Mouse (Mus musculus): ENCODE results near the gene Gxylt1. TPM values are rescaled to one million over a fixed set of nuclear protein-coding genes. Genes with fewer than 3 reads are reported as not detected.

The Gxylt1 gene
- polyA plus RNA-seq, 1 experiment from 2014 or later, result 13.6 TPM

GRCm38 (mm10) chr15:93222475-93222874 lies 52.5 kb downstream of the Gxylt1 start:
- Histone ChIP-seq H3K4me2 (no peak overlapping the region), H3K9me3 (no peaks in the 10 kb centered on the region), H3K27ac (no peak overlapping the region), H3K27me3 (no peaks in the 10 kb centered on the region), H3K36me3 (no peaks in the 10 kb centered on the region), H3K4me3 (no peak overlapping the region), H3K4me1 (no peaks in the 10 kb centered on the region), H3K9ac (no peak overlapping the region)
- ATAC-seq (ENCODE audit: insufficient number of reproducible peaks, low FRiP score, low TSS enrichment, low read depth), result no peak
- 55% methylated on average over 7 of the region's 7 CpGs for whole genome bisulfite sequencing

GRCm38 (mm10) chr15:93212617-93213016 lies 62.4 kb downstream of the Gxylt1 start:
- Histone ChIP-seq H3K9ac (no peak overlapping the region), H3K4me2 (no peak overlapping the region), H3K9me3 (no peaks in the 10 kb centered on the region), H3K36me3 (no peaks in the 10 kb centered on the region), H3K27me3 (no peaks in the 10 kb centered on the region), H3K27ac (no peak overlapping the region), H3K4me1 (no peaks in the 10 kb centered on the region), H3K4me3 (no peak overlapping the region)
- WGBS, result 93% methylated on average over 9 of the region's 9 CpGs
- ATAC-seq (ENCODE audit: insufficient number of reproducible peaks, low FRiP score, low TSS enrichment, low read depth), result no peak

GRCm38 (mm10) chr15:93204861-93205260 lies 70.1 kb downstream of the Gxylt1 start:
- no peak for ATAC-seq (ENCODE audit: insufficient number of reproducible peaks, low FRiP score, low TSS enrichment, low read depth)
- 80% methylated on average over 1 of the region's 1 CpGs for WGBS
- Histone ChIP-seq H3K27me3 (no peaks in the 10 kb centered on the region), H3K4me1 (no peaks in the 10 kb centered on the region), H3K9me3 (no peaks in the 10 kb centered on the region), H3K27ac (no peak overlapping the region), H3K36me3 (no peaks in the 10 kb centered on the region), H3K4me2 (no peak overlapping the region), H3K9ac (no peak overlapping the region), H3K4me3 (no peak overlapping the region)

GRCm38 (mm10) chr15:93201956-93202355 lies 73.0 kb downstream of the Gxylt1 start:
- H3K4me1 ChIP-seq, result no peaks in the 10 kb centered on the region
- H3K4me2 ChIP-seq, result no peak overlapping the region
- H3K9ac ChIP-seq, result no peak overlapping the region
- H3K36me3 ChIP-seq, result no peaks in the 10 kb centered on the region
- H3K9me3 ChIP-seq, result no peaks in the 10 kb centered on the region
- H3K27ac ChIP-seq, result no peak overlapping the region
- H3K27me3 ChIP-seq, result no peaks in the 10 kb centered on the region
- H3K4me3 ChIP-seq, result no peak overlapping the region
- 65% methylated on average over 5 of the region's 5 CpGs for WGBS
- no peak for ATAC-seq (ENCODE audit: insufficient number of reproducible peaks, low FRiP score, low TSS enrichment, low read depth)

- WGBS, result 48% methylated on average over 12 of the region's 12 CpGs
- ATAC-seq (ENCODE audit: insufficient number of reproducible peaks, low FRiP score, low TSS enrichment, low read depth), result no peak
- Histone ChIP-seq H3K4me3 (no peak overlapping the region), H3K4me1 (no peaks in the 10 kb centered on the region; the same call in 1 of the 2 replicates), H3K27ac (no peak overlapping the region), H3K9ac (no peak overlapping the region), H3K4me2 (no peak overlapping the region), H3K9me3 (no peaks in the 10 kb centered on the region), H3K36me3 (no peaks in the 10 kb centered on the region), H3K27me3 (no peaks in the 10 kb centered on the region)
Observed at GRCm38 (mm10) chr15:93191387-93192145, 83.4 kb downstream of the Gxylt1 start.

Other genes starting within 250 kb of the Gxylt1 start
- 58.6 and 65.7 TPM in 2 replicates for gene Yaf2, start 61.8 kb upstream of the Gxylt1 start, polyA plus RNA-seq (2015; fragmentation: Nextera tagmentation; extraction: Ambion mirVana)
- gene Zcrb1, start 123.2 kb upstream of the Gxylt1 start, polyA plus RNA-seq (2015; fragmentation: Nextera tagmentation; extraction: Ambion mirVana), result 116 and 120 TPM in 2 replicates
- 41.3 and 47.4 TPM in 2 replicates for gene Pphln1, start 123.2 kb upstream of the Gxylt1 start, polyA plus RNA-seq (2015; fragmentation: Nextera tagmentation; extraction: Ambion mirVana)

Measured in limb, embryonic 15.5 days (tissue).